Mouse (Mus musculus): ENCODE data around the gene Ccdc88b. TPM values are rescaled to one million over a fixed set of nuclear protein-coding genes. Genes with fewer than 3 reads are reported as not detected.
A peak's percentile ranks its signal among the peaks of the same experiment; 100 is the strongest.

The Ccdc88b gene
- polyA plus RNA-seq, 1 experiment, result 0.83 TPM

DNA sequence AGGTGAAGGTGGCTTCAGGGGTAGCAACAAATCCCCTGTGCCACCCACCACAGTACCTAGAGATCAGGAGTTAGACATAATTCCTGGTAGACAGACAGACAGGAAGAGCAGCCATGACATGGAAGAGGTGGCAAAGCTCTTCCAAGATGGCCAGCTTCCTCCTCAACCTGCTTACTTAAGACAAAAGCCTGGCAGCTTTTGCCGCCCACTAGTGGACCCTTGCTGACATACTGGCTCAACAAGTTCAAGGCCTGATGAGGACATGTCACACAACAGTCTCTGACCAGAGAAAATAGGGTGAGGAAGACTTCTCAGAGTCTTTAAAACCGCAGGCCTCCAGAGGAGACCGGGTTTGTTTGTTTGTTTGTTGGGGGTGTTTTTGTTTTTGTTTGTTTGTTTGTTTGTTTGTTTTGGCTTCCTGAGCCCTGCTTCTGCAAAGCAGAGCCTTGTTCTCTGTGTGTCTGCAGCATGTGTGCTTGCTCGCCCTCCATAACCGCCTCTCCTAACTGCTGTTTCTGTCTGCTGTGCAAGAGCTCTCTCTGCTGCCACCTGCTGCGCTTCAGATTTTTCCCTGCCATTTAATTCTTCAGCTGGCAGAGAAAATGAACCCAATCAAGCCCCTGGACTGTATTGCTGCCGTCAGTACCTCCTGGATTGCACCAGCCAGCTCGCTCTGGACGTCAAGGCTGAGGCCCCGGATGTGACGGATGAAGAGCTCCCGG, 1.6 kb downstream of the Ccdc88b start:
- TF ChIP-seq POLR2A (IDR thresholded peaks at IDR 0.05; ENCODE audit: borderline replicate concordance, extremely low read depth, insufficient read depth, insufficient read length, poor library complexity, severe bottlenecking) (no peak), CTCF (IDR thresholded peaks at IDR 0.05; ENCODE audit: borderline replicate concordance, extremely low read depth, insufficient read depth, insufficient read length) (peak; percentile 55; the same call in 1 of the 2 replicates)
- peak; percentile 85 for DNase-seq (ENCODE audit: low read depth)

DNA sequence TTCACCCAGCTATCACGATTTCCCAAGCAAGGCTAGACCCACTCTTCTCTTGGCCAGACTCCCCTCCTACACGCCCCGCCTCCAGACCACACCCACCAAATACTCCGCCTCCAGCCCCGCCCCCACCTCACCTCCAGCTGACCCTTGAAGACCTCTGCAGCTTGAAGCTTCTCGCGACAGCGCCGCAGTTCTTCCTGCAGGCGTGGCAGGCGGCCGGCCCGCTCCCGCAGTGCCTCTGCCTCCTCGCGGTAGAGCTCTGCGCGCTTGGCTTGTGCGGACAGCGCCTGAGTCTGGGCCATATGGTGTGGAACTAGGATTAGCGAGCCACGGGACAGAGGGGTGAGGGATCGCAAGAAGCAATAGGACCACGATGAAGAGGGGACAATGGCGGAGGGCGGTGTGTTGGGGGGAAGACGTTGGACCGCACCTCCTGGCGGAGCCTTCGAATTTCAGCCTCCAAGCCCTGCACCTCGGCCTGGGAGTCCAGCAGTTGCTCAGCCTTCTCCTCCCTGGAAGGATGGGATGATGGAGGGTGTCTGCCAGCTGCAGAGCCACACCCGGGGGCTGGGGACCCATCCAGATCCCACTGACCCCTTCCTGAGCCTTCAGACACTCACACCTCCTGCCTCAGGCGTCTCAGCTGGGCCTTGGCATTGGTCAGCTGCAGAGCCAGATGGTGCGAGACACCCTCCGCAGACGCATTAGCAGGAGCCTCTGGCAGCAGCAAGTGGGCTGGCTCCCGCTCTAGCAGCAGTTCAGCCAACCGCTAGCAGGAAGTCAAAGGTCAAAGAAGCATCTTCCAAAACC, 2.6 kb downstream of the Ccdc88b start:
- peak; percentile 66 for DNase-seq (ENCODE audit: low read depth)

DNA sequence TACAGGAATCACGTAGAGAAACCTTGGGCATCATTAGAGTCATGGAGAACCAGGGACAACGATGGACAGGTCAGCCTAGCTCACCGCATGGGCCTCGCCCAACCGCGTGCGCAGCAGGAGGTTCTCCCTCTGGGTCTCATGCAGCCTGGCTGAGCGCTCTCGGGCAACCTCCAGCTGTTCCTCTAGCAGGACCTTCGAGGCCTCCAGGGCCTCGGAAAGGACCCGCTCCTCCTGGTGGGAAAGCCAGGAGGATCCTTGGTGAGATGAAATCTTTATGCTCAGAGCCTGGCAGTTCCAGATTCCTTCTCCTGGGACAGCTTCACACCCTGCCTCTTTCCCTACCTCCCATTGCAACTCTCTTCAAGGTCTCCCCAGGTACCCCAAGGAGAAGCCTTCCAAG, 3.4 kb downstream of the Ccdc88b start:
- TF ChIP-seq POLR2A (IDR thresholded peaks at IDR 0.05; ENCODE audit: borderline replicate concordance, extremely low read depth, insufficient read depth, insufficient read length, poor library complexity, severe bottlenecking) (no peak), CTCF (IDR thresholded peaks at IDR 0.05; ENCODE audit: borderline replicate concordance, extremely low read depth, insufficient read depth, insufficient read length) (no peak)
- DNase-seq (ENCODE audit: low read depth), result no peak

More for the DNA sequence above, 2.6 kb downstream of the Ccdc88b start:
- TF ChIP-seq CTCF (IDR thresholded peaks at IDR 0.05; ENCODE audit: borderline replicate concordance, extremely low read depth, insufficient read depth, insufficient read length) (no peak), POLR2A (IDR thresholded peaks at IDR 0.05; ENCODE audit: borderline replicate concordance, extremely low read depth, insufficient read depth, insufficient read length, poor library complexity, severe bottlenecking) (no peak)

GRCm38 (mm10) chr19:6853903-6854302, 4.1 kb downstream of the Ccdc88b start:
- TF ChIP-seq POLR2A (IDR thresholded peaks at IDR 0.05; ENCODE audit: borderline replicate concordance, extremely low read depth, insufficient read depth, insufficient read length, poor library complexity, severe bottlenecking) (no peak), CTCF (IDR thresholded peaks at IDR 0.05; ENCODE audit: borderline replicate concordance, extremely low read depth, insufficient read depth, insufficient read length) (no peak)
- DNase-seq (ENCODE audit: low read depth), result no peak

GRCm38 (mm10) chr19:6852393-6853305, 5.4 kb downstream of the Ccdc88b start:
- no peak for DNase-seq (ENCODE audit: low read depth)
- no peak for TF ChIP-seq CTCF (IDR thresholded peaks at IDR 0.05; ENCODE audit: borderline replicate concordance, extremely low read depth, insufficient read depth, insufficient read length)
- TF ChIP-seq POLR2A (IDR thresholded peaks at IDR 0.05; ENCODE audit: borderline replicate concordance, extremely low read depth, insufficient read depth, insufficient read length, poor library complexity, severe bottlenecking), result no peak

DNA sequence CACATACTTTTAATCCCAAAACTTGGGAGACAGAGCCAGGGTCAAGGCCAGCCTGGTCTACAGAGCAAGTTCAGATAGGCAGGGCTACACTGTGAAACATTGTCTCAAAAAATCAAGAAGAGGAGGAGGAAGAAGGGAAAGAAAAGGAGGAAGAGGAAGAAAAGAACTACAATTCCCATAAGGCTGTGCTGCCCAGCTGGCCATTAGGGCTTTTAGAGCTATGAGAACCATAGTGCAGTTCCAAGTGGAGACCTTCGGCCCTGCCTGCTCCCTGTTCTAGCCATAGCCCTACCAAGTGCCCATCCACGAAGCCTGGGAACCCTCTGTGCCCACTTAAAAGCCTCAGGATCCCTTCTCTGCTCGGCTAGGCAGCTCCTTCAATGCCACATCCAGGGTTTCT, 6.5 kb downstream of the Ccdc88b start:
- TF ChIP-seq CTCF (IDR thresholded peaks at IDR 0.05; ENCODE audit: borderline replicate concordance, extremely low read depth, insufficient read depth, insufficient read length) (no peak), POLR2A (IDR thresholded peaks at IDR 0.05; ENCODE audit: borderline replicate concordance, extremely low read depth, insufficient read depth, insufficient read length, poor library complexity, severe bottlenecking) (no peak)
- no peak for DNase-seq (ENCODE audit: low read depth)

GRCm38 (mm10) chr19:6849506-6850068, 8.4 kb downstream of the Ccdc88b start:
- TF ChIP-seq CTCF (IDR thresholded peaks at IDR 0.05; ENCODE audit: borderline replicate concordance, extremely low read depth, insufficient read depth, insufficient read length) (no peak), POLR2A (IDR thresholded peaks at IDR 0.05; ENCODE audit: borderline replicate concordance, extremely low read depth, insufficient read depth, insufficient read length, poor library complexity, severe bottlenecking) (no peak)
- DNase-seq (ENCODE audit: low read depth), result no peak

DNA sequence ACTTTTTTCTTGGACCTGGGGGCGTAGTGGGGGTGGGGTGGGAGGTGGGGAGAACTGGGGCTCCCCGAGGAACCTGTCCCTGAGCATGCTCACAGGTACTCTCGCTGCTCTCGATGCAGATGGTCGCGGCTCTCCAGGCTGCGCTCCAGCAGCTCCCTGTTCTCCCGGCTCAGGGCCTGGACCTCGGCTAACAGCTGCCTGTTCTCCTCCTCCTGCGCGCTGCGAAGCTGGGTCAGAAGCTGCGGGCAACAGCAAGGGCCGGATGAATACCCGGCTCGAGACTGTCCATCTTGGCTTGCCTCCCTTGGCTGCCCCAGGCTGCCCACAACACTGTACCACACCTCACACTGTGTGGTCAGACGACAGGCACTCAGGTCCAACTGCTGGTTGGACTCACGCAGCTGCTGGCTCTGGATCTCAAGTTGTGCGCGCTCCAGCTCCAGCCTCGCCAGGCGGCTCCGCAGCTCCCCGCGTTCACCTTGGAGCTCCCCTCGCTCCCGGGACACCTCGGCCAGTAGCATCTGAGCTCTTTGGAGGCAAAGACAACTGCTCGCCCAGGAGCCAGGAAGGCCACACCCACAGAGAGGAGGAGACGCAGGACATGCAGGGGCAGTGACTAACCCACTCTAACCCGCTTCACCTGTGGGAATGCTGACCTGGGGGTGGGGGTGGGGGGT, 10.0 kb downstream of the Ccdc88b start:
- TF ChIP-seq CTCF (IDR thresholded peaks at IDR 0.05; ENCODE audit: borderline replicate concordance, extremely low read depth, insufficient read depth, insufficient read length), result no peak
- no peak for TF ChIP-seq POLR2A (IDR thresholded peaks at IDR 0.05; ENCODE audit: borderline replicate concordance, extremely low read depth, insufficient read depth, insufficient read length, poor library complexity, severe bottlenecking)

DNA sequence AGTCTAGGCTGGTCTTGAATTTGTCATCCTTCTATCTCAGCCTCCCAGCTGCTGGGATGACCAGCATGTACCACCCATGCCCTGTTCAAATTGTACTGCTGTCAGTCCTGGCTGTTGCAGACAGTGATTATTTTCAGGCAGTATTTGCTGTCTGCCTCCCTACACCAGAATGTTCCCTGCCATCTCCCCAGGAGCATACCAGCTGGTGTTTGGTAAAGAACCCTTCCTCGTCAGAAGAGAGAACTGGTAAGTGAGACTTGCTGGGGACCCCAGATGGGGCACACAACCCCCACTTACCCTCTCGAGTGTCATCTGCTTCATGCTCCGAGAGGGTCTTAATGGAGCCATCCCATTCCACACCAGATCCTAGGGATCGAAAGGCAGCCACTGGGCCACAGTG, 12.0 kb downstream of the Ccdc88b start:
- TF ChIP-seq CTCF (IDR thresholded peaks at IDR 0.05; ENCODE audit: borderline replicate concordance, extremely low read depth, insufficient read depth, insufficient read length), result no peak
- no peak for TF ChIP-seq POLR2A (IDR thresholded peaks at IDR 0.05; ENCODE audit: borderline replicate concordance, extremely low read depth, insufficient read depth, insufficient read length, poor library complexity, severe bottlenecking)

More for the DNA sequence above, 10.0 kb downstream of the Ccdc88b start:
- DNase-seq (ENCODE audit: low read depth), result peak; percentile 7

DNA sequence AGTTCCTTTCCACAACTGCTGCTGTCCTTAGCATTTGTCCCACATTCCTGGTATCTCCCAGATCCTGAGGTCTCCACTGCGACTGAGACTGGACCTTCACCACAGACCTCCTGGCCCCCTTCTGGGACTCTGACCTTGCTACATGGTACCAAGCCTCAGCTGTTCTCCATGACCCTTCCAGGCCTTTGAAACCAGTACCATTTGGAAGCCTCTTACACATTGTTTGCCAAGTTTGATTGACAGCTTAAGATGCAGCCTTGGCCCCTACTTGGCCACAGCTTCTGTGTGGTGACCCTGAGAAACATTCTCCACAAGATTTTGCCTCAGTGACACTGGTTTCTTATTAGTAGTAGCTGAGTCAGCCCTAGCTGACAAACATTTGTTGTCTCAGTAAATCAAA, 15.7 kb downstream of the Ccdc88b start:
- DNase-seq (ENCODE audit: low read depth), result no peak
- no peak for TF ChIP-seq CTCF (IDR thresholded peaks at IDR 0.05; ENCODE audit: borderline replicate concordance, extremely low read depth, insufficient read depth, insufficient read length)
- TF ChIP-seq POLR2A (IDR thresholded peaks at IDR 0.05; ENCODE audit: borderline replicate concordance, extremely low read depth, insufficient read depth, insufficient read length, poor library complexity, severe bottlenecking), result no peak

More for the DNA sequence above, 12.0 kb downstream of the Ccdc88b start:
- DNase-seq (ENCODE audit: low read depth), result peak; percentile 21

Measured in brain, embryonic 14.5 days (tissue).